ENCODE assay signal across 8 mouse cellular contexts in the genomic region with DNA sequence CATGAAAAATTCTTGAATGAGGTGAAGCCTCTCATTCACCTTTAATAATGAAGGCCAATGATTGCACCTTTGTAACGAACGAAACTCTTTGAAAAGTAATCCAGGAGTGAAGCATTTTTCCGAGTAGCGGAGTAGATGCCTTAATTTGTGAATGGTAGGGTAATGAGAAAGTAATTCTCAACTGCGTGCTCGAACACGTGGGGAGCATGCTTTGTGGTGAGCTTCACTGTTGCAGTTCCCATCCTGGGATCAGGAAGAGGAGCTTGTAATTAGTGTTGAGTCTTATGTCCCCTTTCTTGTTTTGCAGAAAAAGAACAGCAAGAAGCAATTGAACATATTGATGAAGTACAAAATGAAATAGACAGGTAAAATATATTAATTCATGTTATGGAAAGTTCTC. TPM values are rescaled to one million over a fixed set of nuclear protein-coding genes. Genes with fewer than 3 reads are reported as not detected.
DNase-seq lines count a peak whose midpoint lies in the region; ATAC-seq and TF ChIP-seq lines count a peak whose summit lies in the region.

No protein-coding gene starts in this region.

- H3K4me3 ChIP-seq in left cerebral cortex, adult 2 months = peak overlapping the region; percentile 94
- H3K4me3 ChIP-seq in embryonic facial prominence, embryonic 14.5 days (ENCODE audit: low read depth, low read length) = peak overlapping the region; percentile 93
- H3K4me3 ChIP-seq in intestine, postnatal 0 days (ENCODE audit: low read depth, low read length) = peak overlapping the region; percentile 99
- H3K4me3 ChIP-seq in neural tube, embryonic 12.5 days = peak overlapping the region; percentile 100

- 12% methylated on average over 7 of the region's 7 CpGs for WGBS in embryonic facial prominence, embryonic 14.5 days
- 13% methylated on average over 7 of the region's 7 CpGs for WGBS in intestine, postnatal 0 days
- WGBS in neural tube, embryonic 12.5 days = 23% methylated on average over 7 of the region's 7 CpGs

- H3K9ac ChIP-seq in embryonic facial prominence, embryonic 14.5 days (ENCODE audit: low read depth, low read length) = peak overlapping the region; percentile 99
- peak overlapping the region; percentile 92; the same call in 1 of the 2 replicates for H3K9ac ChIP-seq in intestine, postnatal 0 days (ENCODE audit: low read depth, low read length)
- peak overlapping the region; percentile 99 for H3K9ac ChIP-seq in neural tube, embryonic 12.5 days

- no peaks in the 10 kb centered on the region for H3K9me3 ChIP-seq in embryonic facial prominence, embryonic 14.5 days (ENCODE audit: control insufficient read depth, low read length)
- no peaks in the 10 kb centered on the region for H3K9me3 ChIP-seq in intestine, postnatal 0 days (ENCODE audit: control insufficient read depth)
- no peaks in the 10 kb centered on the region for H3K9me3 ChIP-seq in neural tube, embryonic 12.5 days

- H3K27ac ChIP-seq in left cerebral cortex, adult 2 months = no peak overlapping the region
- no peak overlapping the region for H3K27ac ChIP-seq in embryonic facial prominence, embryonic 14.5 days (replicated peaks; ENCODE audit: low read depth, low read length)
- H3K27ac ChIP-seq in intestine, postnatal 0 days (ENCODE audit: low read depth, low read length) = no peak overlapping the region
- H3K27ac ChIP-seq in neural tube, embryonic 12.5 days = no peak overlapping the region

- peaks cover 42% of the 10 kb centered on the region for H3K36me3 ChIP-seq in embryonic facial prominence, embryonic 14.5 days (ENCODE audit: control insufficient read depth, insufficient read depth, low read length)
- H3K36me3 ChIP-seq in intestine, postnatal 0 days (ENCODE audit: control insufficient read depth, insufficient read depth) = peaks cover 16% of the 10 kb centered on the region
- peaks cover 35% of the 10 kb centered on the region for H3K36me3 ChIP-seq in neural tube, embryonic 12.5 days

- H3K4me1 ChIP-seq in embryonic facial prominence, embryonic 14.5 days (ENCODE audit: control insufficient read depth, insufficient read depth, low read length) = peaks cover 27% of the 10 kb centered on the region
- H3K4me1 ChIP-seq in intestine, postnatal 0 days (replicated peaks; ENCODE audit: control insufficient read depth, insufficient read depth, low read length) = peaks cover 17% of the 10 kb centered on the region
- peaks cover 29% of the 10 kb centered on the region for H3K4me1 ChIP-seq in neural tube, embryonic 12.5 days

- ATAC-seq in embryonic facial prominence, embryonic 14.5 days (ENCODE audit: low read depth) = no peak
- no peak for ATAC-seq in intestine, postnatal 0 days
- ATAC-seq in neural tube, embryonic 12.5 days (ENCODE audit: low FRiP score, low read depth) = no peak

- no peaks in the 10 kb centered on the region for H3K27me3 ChIP-seq in embryonic facial prominence, embryonic 14.5 days (replicated peaks; ENCODE audit: control insufficient read depth, insufficient read depth, low read length)
- H3K27me3 ChIP-seq in intestine, postnatal 0 days (replicated peaks; ENCODE audit: control insufficient read depth, insufficient read depth, low read length) = no peaks in the 10 kb centered on the region
- no peaks in the 10 kb centered on the region for H3K27me3 ChIP-seq in neural tube, embryonic 12.5 days (replicated peaks)

- DNase-seq in left cerebral cortex, adult 2 months (ENCODE audit: extremely low spot score in 1 of 2, low spot score in 2 of 2) = no peak
- DNase-seq in left cerebral cortex, adult 11 months (ENCODE audit: low spot score) = no peak
- DNase-seq in embryonic facial prominence, embryonic 14.5 days (ENCODE audit: low spot score) = no peak
- no peak for DNase-seq in cerebellum, postnatal 25 days
- no peak for DNase-seq in thymus, adult 18-20 months
- DNase-seq in adrenal gland, postnatal 10 days = no peak

- intact Hi-C loops in left cerebral cortex, adult 2 months (cut with DNase I) = loop anchor here (2.0 kb wide), 1 partner anchor 57 kb away; a partner anchor contains a TSS

- TF ChIP-seq CTCF in left cerebral cortex, adult 2 months (IDR thresholded peaks at IDR 0.05) = no peak
- TF ChIP-seq CTCF in intestine, postnatal 0 days (IDR thresholded peaks at IDR 0.05; ENCODE audit: low read depth) = no peak

- peak overlapping the region; percentile 77 for H3K4me2 ChIP-seq in embryonic facial prominence, embryonic 14.5 days (ENCODE audit: low read depth, low read length)
- H3K4me2 ChIP-seq in intestine, postnatal 0 days (replicated peaks; ENCODE audit: low read depth) = peak overlapping the region; percentile 94
- H3K4me2 ChIP-seq in neural tube, embryonic 12.5 days (replicated peaks) = peak overlapping the region; percentile 76

RNA-seq across cellular contexts. Expression of a gene that starts 9.5 kb away (rescaled TPM):
- 1 to 10 TPM; 2.9 to 3.6 TPM for total RNA-seq in left cerebral cortex, adult 2 months (2021)
- polyA plus RNA-seq in embryonic facial prominence, embryonic 14.5 days (2014; fragmentation: Nextera tagmentation; extraction: Ambion mirVana) = 5.6 and 7.6 TPM in 2 replicates
- 2.8 and 3.4 TPM in 2 replicates for polyA plus RNA-seq in intestine, postnatal 0 days (2015; fragmentation: Nextera tagmentation; extraction: Ambion mirVana)
- polyA plus RNA-seq in neural tube, embryonic 12.5 days (2016; fragmentation: Nextera tagmentation; extraction: Ambion mirVana) = 6.4 and 6.9 TPM in 2 replicates
- total RNA-seq in adrenal gland, postnatal 10 days (2021) = 10 to 100 TPM in 1 of 2 experiments, 1 to 10 TPM in 1; 6.3 to 10.1 TPM

RNA-seq across cellular contexts. Expression of a gene that starts 10.8 kb away (rescaled TPM):
- 100 to 1,000 TPM; 191 to 192 TPM for total RNA-seq in left cerebral cortex, adult 2 months (2021)
- polyA plus RNA-seq in embryonic facial prominence, embryonic 14.5 days (2014; fragmentation: Nextera tagmentation; extraction: Ambion mirVana) = 351 and 393 TPM in 2 replicates
- 174 and 180 TPM in 2 replicates for polyA plus RNA-seq in intestine, postnatal 0 days (2015; fragmentation: Nextera tagmentation; extraction: Ambion mirVana)
- polyA plus RNA-seq in neural tube, embryonic 12.5 days (2016; fragmentation: Nextera tagmentation; extraction: Ambion mirVana) = 572 and 583 TPM in 2 replicates
- total RNA-seq in adrenal gland, postnatal 10 days (2021) = 100 to 1,000 TPM; 216 to 221 TPM

RNA-seq across cellular contexts. Expression of a gene that starts 19.3 kb away (rescaled TPM):
- 10 to 100 TPM; 40.7 to 41.0 TPM for total RNA-seq in left cerebral cortex, adult 2 months (2021)
- 29.0 and 33.7 TPM in 2 replicates for polyA plus RNA-seq in embryonic facial prominence, embryonic 14.5 days (2014; fragmentation: Nextera tagmentation; extraction: Ambion mirVana)
- 4.9 and 5.9 TPM in 2 replicates for polyA plus RNA-seq in intestine, postnatal 0 days (2015; fragmentation: Nextera tagmentation; extraction: Ambion mirVana)
- 37.4 and 41.4 TPM in 2 replicates for polyA plus RNA-seq in neural tube, embryonic 12.5 days (2016; fragmentation: Nextera tagmentation; extraction: Ambion mirVana)
- total RNA-seq in adrenal gland, postnatal 10 days (2021) = 10 to 100 TPM; 20.1 to 24.4 TPM

RNA-seq across cellular contexts. Expression of a gene that starts 25.5 kb away (rescaled TPM):
- 1 to 10 TPM; 5.4 to 7.0 TPM for total RNA-seq in left cerebral cortex, adult 2 months (2021)
- polyA plus RNA-seq in embryonic facial prominence, embryonic 14.5 days (2014; fragmentation: Nextera tagmentation; extraction: Ambion mirVana) = 26.1 and 28.9 TPM in 2 replicates
- 90.9 and 91.3 TPM in 2 replicates for polyA plus RNA-seq in intestine, postnatal 0 days (2015; fragmentation: Nextera tagmentation; extraction: Ambion mirVana)
- polyA plus RNA-seq in neural tube, embryonic 12.5 days (2016; fragmentation: Nextera tagmentation; extraction: Ambion mirVana) = 25.3 and 27.9 TPM in 2 replicates
- 10 to 100 TPM; 14.9 to 19.0 TPM for total RNA-seq in adrenal gland, postnatal 10 days (2021)

RNA-seq across cellular contexts. Expression of a gene that starts 56.4 kb away (rescaled TPM):
- 100 to 1,000 TPM; 163 to 171 TPM for total RNA-seq in left cerebral cortex, adult 2 months (2021)
- polyA plus RNA-seq in embryonic facial prominence, embryonic 14.5 days (2014; fragmentation: Nextera tagmentation; extraction: Ambion mirVana) = 7.9 and 8.3 TPM in 2 replicates
- 2.6 and 2.8 TPM in 2 replicates for polyA plus RNA-seq in intestine, postnatal 0 days (2015; fragmentation: Nextera tagmentation; extraction: Ambion mirVana)
- 10.6 and 11.1 TPM in 2 replicates for polyA plus RNA-seq in neural tube, embryonic 12.5 days (2016; fragmentation: Nextera tagmentation; extraction: Ambion mirVana)
- 10 to 100 TPM; 29.9 to 45.4 TPM for total RNA-seq in adrenal gland, postnatal 10 days (2021)
